Mouse (Mus musculus) retina, embryonic 14.5 days (tissue): ENCODE data around the gene Zc3h18.

ENCODE experiments used
- DNase-seq: peaks from one replicate; pipeline ENCODE4 v3.0.0-alpha.2; 2015; ENCODE audit warnings: low spot score

The Zc3h18 gene

DNA sequence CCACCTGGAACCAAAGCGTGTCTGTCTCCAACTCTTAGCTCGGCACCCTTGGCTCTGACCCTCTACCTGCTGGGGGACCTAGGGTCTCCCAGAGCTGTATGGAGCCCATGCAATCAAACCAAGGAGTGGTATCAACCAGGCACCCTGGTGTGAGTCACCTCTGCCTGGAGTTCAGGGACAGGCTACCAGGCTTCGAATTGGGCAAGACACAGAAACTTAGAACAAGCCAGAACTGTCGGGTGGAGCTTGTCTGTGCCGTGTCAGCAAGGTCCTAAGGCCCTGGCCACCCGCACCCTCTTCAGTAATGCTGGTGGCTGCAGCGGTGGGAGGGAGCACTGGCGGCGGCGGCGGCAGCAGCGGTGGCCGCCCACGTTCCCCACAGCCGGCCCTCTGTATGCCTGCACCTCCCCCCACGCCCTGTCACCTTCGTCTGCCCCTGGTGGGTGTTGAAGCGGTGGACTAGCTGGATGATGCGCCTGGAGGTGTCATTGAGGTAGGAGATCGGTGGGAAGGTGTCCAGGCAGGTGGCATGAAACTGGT is 60.2 kb downstream of the Zc3h18 start:
- DNase-seq, result no peak

DNA sequence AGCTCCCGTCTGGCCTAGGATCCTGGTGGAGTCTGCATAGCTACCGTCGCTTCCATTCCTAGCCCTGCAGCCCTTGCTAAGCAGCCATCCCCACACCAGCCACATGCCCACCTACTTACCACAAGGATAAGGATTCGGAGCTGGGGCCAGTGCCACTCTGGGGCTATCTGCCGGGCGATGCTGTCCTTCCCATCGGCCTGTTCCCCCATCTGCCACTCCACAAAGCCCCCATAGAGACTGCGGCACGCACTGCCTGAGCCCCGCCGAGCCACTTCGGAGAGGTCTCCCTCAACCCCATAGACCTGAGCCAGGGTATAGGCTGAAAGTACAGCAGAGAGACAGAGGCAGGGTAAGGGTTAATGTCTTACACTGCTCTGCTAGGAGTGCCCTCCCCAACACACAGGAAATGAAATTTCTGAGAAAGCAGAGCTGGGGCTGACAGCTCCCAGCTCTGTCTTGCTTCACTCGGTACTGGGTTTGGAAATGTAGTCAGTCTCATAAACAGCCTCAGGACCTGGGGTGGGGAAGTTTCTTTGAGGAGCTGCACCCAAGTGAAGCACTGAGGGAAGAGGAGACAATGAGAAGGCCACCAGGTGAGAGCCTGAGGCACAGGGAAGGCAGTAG is 61.4 kb downstream of the Zc3h18 start:
- DNase-seq, result no peak

DNA sequence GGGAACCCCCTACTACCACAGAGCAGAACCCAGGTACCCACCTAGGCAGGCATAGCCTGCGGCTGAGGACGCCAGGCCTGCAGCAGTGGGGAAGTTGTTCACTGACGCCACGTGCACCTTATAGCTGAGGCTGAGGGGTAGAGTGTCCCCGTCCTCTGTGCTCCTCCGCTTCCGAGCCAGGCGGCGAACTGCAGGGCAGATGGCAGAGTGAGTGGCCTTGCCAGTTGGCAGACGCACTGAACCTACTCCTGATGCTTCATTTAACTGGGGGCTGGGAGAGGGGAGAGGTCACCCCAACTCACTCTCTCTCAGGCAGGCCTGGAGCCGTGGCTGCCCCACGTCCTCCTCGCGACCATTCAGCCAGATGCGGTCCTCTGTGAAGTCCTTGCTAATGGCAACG is 62.9 kb downstream of the Zc3h18 start:
- DNase-seq, result no peak

DNA sequence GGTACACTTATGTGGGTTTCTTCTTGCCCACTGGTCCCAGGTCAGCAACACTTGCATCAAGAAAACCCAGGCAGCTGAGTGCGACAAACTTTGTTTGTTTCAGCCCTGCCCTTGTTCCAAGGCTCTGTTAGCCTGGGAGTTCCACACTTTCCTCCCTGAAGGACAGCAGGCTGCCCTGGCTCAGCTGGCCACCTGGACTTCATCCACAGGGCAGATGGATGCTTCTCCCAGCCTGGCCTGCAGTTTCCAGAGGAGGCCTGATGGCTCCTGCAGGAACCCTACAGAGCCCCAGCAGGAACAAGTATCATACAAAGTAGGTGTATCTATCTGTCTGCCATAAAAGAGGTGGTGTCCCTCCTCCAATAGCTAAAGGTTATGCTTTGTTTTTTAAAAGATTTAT is 64.9 kb downstream of the Zc3h18 start:
- DNase-seq, result no peak

DNA sequence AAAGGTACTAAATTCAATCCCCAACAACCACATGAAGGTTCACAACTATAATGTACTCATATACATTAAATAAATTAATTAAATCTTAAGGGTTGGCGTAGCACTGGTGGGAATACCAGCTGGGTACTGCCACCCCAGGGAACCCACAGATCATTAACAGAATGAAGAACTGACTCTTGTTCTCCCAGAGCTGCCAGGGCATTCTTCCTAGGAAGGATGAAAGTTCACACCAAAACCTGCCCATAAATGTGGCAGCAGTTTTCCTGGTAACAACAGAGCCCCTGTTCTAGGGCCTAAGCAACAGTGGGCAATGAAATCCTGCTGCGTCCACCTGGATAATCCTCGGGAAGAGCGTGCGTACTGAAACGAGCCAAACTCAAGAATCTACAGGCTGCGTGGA is 65.9 kb downstream of the Zc3h18 start:
- DNase-seq, result no peak

DNA sequence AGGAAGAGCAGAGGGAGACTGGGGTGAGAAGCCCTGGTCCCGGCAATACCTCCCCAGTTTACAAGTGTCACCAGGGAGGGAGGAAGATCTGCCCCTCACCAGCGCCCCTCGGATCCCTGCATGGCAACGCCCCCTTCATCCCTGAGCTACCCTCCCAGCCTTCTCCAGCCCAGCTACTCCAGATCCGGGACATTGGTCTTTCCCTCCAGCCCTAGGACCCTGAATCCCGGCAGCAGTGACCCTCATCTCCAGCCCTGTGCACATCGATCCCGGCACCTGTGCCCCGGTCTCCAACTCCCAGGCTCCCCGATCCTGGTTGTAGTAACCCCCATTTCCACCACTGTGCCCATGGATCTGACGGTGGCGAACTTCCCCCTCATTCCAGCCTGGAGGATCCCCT is 66.4 kb downstream of the Zc3h18 start:
- peak; percentile 51 for DNase-seq

DNA sequence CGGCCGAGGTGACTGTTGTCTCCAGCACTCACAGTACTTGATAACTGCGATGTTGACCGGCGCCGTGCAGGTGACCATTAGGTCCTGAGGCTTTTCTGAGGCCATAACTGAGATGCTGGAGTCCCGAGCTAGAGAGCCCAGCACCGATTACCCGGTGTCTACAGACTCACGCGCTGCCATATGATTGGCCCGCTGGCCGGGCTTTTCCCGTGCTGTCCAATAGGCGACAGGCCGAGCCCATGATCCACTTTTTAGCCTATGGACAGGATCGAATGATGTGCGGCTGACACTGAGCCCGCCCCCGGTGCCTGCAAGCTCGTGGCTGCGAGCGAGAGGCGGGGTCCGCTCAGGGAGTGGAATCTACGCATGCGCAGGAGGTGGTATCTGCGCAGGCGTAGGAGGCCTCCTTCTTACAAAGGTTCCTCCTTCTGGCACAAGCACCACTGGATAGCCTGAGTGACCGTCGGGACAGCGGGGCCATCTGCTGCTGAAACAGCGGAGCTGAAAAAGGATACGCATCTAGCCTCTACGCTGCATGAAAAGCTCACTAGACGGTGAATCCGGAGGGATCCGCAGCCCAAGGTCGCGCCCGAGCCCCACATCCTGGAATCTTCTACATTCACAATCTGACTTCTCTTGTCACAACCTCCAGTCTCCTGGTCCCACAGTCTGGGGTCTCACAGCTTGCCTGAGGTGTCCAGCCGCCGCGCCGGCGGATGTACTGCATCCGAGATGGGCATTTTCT is 67.0 kb downstream of the Zc3h18 start, which contains the start of gene Mvd:
TSS of gene Mvd (minus strand) at position 161 of the 745 bp plus-strand sequence.
- peak; percentile 99 for DNase-seq

DNA sequence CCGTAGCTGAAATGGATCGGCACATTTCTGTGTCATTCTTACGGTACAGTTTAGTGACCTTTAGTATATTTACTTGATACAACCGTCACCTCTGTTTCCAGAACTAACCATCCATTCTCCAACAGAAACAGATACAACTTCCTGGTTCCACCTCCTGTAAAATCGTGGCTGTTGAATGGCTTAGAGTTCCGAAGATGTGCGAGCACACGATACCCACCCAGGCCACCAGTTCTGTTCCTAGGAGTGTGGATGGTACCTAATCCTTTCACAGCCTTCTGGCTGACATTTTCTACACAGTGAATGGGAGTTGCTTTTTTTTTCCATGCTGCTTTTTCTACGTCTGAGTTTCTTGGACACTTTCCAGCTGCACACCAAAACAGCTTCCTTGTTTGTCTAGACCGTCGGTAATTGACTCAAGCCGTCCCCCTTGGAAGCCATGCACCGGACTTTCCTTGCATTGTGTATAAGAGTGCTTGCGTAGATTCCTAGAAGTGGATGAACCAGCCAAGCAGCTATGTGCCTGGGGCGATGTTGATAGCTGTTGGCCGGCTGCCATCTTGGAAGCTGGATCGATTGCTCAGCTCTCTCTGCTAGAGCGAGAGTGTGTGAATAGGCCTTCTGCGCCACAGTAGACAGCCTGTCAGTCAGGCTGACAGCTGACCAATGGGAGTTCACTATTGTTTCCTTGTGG is 67.8 kb downstream of the Zc3h18 start:
- DNase-seq, result peak; percentile 76

DNA sequence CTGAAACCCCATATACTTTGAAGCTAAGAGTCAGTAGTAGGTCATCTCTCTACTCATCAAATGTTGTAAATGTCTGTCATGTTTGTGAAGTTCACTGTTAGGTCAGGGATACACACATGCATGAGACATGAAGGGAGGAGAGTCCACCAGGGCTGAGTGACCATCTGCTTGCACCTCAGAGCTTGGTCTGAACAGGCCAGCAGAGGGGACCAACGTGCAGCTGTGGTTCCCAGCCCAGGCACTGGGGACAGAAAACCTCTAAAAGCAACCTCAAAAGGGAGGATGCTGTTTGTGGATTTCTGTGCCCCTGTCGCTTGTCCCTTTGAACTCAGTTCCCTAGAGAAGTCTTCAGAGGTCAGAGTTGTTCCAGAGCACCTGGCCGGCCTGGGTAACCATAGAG is 68.8 kb downstream of the Zc3h18 start:
- DNase-seq, result no peak

DNA sequence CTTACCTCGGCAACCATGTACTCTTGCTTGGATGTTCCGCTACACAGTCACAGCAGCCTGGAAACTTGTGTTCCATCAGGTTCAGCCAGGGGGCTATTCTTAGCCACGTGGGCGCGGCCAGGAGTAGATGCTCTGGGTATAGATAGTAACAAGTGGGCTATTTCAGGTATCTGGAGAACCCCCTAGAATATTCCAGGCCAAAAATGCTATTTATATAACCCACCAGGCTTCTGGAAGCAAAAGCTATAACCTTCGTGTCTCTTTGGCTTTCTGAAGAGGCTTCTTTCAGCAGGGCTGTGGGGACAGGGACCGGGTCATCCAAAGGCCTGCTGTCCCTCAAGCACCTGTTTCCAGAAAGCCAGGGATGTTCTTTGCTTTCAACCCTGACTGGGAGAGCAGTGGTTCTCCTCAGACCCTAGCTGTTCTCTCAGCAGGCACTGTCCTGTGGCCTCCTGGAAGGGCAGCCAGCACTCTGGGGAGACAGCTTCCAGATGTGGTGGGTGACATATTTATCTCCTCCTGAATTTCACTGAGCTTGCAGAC is 74.8 kb downstream of the Zc3h18 start:
- DNase-seq, result no peak

DNA sequence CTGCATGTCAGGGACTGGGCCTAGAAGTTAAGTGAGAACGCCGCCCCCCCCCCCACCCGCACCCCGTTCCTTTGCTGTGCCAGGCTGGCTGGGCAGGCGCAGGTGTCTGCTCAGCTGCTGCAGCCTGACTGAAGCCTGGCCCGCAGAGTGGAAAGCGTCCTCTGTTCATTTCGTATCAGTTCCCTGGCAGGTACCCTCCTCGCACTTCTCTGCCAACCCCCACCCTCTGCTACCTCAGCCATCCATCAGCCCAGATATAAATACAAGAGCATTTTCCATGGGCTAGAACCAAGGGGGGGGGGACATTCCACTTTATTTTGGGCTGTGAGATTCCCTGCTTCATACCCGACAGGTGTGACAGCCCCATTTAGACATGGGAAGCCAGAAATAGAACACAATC is 75.7 kb downstream of the Zc3h18 start:
- DNase-seq, result no peak

DNA sequence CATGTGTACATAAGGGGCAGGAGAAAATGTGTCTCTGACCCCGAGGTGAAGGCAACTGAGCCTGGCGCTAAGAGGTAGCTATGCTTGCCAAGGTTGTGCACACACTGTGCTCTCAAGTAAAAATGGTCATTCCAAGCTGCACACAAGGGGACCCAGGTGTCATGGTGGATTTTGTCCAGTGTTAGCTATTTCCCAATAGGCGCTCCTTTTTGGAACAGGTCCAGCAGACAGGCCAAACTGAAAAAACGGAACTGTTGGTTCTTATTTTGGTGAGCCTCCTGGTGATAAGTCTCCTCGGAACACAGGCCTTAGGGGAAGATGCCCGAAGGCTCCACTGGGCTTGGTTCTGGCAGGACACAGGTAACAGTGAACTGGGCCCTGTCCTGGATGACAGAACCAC is 78.0 kb downstream of the Zc3h18 start:
- DNase-seq, result no peak

DNA sequence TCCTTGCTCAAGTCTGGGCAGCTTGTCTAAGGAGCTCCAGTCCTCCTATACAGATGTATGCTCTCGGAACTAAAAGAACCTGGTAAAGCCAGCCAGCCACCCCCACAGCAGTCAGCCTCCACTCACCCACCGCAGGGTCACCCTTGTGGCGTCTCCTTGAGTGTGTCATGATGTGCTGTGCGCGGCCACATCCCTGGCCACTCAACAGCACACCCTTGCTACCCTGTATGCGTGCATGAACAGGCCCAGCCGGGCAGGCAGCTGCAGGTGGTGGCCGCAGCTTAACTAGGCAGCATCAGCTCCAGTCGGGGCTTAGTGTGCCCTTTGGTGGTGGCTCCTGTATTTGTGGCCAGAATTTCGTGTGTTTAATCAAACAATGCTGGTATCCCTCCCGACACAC is 80.8 kb downstream of the Zc3h18 start:
- no peak for DNase-seq

DNA sequence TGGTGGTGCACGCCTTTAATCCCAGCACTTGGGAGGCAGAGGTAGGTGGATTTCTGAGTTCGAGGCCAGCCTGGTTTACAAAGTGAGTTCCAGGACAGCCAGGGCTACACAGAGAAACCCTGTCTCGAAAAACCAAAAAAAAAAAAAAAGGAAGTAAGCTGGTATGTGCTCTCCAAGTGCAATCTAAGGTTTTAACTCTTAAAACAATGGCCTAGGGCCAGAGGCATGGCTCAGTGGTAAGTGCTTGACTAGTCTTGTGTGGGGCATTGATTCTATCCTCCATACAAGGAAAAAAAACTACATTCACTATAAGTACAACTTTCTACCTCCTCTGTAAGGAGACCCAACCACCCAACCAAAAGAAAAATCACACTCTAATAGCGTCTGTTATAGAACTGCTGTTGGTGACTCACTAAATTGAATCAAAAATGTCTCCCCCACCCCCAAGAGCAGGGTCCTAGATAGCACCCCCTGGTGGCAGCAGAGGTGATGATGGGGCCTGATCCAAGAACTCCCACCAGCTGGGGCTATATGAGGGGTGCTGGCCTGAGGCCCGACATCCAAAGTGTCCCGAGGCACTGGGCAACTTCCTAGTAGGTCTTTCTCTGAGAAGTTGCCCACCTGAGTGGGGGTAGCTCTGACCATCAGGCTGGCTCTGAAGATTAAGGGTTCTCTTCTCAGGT is 83.0 kb downstream of the Zc3h18 start:
- DNase-seq, result peak; percentile 45

DNA sequence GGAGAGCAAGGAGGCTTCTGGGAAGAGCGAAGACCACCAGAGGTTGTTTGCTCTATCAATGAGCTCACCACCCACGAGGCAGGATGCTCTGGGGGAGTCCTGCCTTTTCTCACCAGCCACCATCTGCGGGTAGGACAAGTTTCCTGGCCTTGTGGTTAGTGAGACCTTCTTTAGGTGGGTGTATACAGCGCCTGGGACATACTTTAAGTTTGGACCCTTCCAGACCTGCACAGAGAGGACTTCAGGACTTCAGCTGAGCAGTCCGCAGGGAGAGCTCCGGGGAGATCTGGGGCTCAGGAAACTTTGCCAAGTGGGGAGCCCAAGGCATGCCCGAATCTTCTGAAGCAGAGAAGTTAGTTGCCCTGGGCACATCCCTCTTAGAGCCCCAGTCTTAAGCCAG is 83.6 kb downstream of the Zc3h18 start:
- no peak for DNase-seq

DNA sequence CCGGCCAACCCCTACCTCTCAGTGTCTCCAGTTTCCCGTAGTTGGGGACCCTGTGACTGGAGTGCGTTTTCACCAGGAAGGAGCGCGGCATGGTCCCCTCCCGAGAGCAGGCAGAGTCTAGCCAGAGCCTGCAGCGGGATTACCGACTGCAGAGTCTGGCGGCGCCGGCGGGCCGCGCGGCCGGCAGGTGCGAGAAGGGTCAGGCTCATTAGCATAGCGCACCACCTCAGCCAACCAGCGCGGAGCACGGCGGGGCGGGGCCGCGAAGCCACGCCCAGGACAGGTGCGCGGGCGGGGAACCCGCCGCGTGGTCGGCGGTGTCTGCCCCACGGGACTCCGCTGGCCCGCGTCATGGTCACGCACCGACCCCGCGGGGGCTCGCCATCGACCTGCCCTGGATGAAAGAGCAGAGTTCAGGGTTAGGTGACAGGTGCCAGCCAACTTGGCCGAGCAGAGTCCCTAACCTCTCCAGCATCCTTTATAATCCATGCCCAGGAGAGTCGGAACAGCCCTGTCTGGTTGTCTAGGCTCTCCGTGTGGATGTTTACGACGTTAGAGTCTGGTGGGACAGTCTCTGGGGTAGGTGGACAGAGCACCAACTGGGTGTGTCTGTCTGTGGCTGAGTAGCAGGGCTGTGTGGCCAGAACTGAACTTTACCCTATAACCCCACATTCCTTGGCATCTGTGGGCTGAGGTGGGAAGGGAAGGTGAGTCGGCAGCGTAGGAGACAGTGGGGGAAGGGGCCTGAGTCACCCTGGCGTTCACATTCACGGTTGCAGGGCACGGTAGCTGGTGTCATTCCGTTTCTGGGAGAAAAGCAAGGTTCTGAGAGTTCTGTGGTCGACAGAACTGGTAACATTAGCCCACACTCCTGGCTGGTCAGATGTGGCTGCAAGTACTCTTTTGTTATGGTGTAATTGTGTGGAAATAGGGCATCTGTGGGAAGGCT is 84.4 kb downstream of the Zc3h18 start, which contains the start of gene Snai3:
TSS of gene Snai3 (minus strand) at position 210 of the 949 bp plus-strand sequence.
- DNase-seq, result peak; percentile 63

DNA sequence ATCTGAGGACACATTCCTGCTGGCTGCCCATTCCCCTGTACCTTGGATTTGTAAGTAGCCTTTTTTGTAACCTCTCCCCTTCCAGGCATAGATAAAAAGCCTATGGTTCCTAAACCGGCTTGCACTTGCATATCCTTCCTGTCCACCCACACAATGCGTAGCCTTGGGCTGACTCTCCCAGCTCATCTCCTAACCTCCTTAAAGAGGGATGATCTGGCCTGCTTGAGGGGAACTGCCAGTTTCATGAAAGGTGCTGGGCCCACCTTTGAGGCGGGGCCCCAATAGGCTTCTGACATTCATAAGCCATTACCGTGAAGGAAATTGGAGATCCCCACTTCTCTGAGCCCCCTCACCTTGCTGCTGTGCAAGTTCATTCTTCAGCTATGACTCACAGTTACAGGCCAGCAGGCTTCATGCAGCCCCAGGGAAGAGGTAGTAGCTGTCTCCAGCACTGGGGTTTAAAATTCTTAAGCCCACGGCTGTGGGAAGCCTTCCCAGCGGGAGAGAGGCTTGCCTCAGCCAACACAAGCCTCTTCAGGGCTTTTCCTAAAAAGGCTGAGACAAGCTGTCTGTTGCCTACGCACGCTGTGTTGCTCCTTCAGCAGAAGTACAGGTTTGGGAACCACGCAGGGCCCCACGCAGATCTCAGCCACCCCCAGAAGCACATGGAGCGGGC is 85.2 kb downstream of the Zc3h18 start:
- no peak for DNase-seq

DNA sequence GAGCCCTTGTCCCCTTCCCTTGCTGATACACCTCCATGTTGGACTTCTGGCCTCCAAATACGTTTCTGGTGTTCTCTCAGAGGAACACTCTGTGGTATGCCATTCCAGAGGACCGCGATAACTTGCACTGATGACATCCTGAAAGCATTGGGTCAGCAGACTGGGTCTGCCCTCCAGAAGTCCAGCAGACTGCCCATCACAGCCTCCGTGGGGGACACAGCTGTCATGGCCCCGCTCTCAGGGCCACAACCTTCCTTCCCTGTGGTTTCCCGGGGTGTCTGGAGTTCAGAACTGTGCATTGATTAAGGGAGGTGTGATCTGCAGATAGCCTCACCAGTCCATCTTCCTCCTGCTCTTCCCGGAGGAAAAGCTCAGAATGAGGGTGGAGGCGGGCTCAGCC is 86.1 kb downstream of the Zc3h18 start:
- DNase-seq, result no peak

DNA sequence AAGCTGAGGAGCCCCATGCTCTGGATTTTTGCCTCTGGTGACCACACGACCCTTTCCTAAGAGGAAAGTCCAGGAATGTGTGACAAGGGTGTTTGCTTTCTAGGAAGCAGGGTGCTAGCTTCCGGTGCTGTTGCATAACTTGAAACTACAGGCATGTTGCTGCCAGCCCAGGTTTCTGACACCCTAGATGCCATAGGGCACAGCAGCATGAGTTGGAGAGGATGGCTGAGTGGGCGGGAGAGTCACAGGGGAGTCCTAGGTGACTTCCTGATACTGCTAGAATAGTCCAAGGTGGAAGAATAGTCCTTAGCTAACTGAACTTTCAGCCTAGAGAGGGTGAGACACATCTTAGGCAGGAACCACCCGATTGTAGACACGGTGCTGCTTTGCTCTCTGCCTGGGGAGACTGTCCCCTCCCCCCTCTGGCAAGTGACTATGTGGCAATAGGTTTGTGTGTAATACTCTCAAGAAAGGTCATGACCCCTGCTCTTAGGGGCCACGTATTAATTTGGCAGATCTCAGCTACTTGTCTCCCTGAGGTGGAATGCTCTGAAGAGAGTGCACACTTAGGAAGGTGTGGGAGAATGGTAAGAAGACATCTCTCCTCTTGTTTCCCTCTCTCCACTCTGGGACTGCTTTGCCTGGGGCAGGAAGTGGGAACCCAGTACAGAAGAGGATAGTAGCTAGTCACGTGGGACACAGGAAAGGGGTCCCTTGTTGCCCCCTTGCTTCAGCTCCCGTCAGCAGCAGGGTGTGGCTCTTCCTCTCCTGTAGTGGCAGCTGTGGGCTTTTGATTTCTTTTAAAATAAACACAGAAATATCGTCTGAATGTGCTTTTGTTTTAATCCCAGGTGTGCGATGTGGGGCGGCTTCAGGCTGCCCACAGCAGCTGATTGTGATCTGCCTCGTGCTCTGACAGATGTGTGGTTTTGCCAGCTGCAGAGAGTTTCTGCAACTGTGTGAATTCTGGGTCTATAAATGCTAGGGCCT is 87.5 kb downstream of the Zc3h18 start:
- DNase-seq, result no peak
